Mouse (Mus musculus): ENCODE measurements around the gene Ngf.

Ngf gene

GRCm38 (mm10) chr3:102507666-102508260 is 38.0 kb downstream of the Ngf start:
- DNase-seq (ENCODE audit: low read depth, low spot score) = no peak

GRCm38 (mm10) chr3:102508455-102508854 is 38.7 kb downstream of the Ngf start:
- DNase-seq (ENCODE audit: low read depth, low spot score) = no peak

- no peak for DNase-seq (ENCODE audit: low read depth, low spot score)
Observed at GRCm38 (mm10) chr3:102509601-102510000, 39.9 kb downstream of the Ngf start.

GRCm38 (mm10) chr3:102516937-102517336 is 47.2 kb downstream of the Ngf start:
- no peak for DNase-seq (ENCODE audit: low read depth, low spot score)

- no peak for DNase-seq (ENCODE audit: low read depth, low spot score)
Observed at GRCm38 (mm10) chr3:102521061-102521460, 51.3 kb downstream of the Ngf start.

GRCm38 (mm10) chr3:102523711-102524110 is 54.0 kb downstream of the Ngf start:
- no peak for DNase-seq (ENCODE audit: low read depth, low spot score)

- no peak for DNase-seq (ENCODE audit: low read depth, low spot score)
Observed at GRCm38 (mm10) chr3:102524951-102525350, 55.2 kb downstream of the Ngf start.

- DNase-seq (ENCODE audit: low read depth, low spot score) = no peak
Observed at GRCm38 (mm10) chr3:102525856-102526255, 56.1 kb downstream of the Ngf start.

- DNase-seq (ENCODE audit: low read depth, low spot score) = no peak
Observed at GRCm38 (mm10) chr3:102526481-102526880, 56.8 kb downstream of the Ngf start.

- DNase-seq (ENCODE audit: low read depth, low spot score) = no peak
Observed at GRCm38 (mm10) chr3:102534744-102535143, 65.0 kb downstream of the Ngf start.

GRCm38 (mm10) chr3:102543646-102544045 is 73.9 kb downstream of the Ngf start:
- no peak for DNase-seq (ENCODE audit: low read depth, low spot score)

GRCm38 (mm10) chr3:102547536-102547935 is 77.8 kb downstream of the Ngf start:
- DNase-seq (ENCODE audit: low read depth, low spot score) = no peak

- no peak for DNase-seq (ENCODE audit: low read depth, low spot score)
Observed at GRCm38 (mm10) chr3:102553935-102554670, 84.4 kb downstream of the Ngf start.

- DNase-seq (ENCODE audit: low read depth, low spot score) = no peak
Observed at GRCm38 (mm10) chr3:102556108-102556507, 86.4 kb downstream of the Ngf start.

- DNase-seq (ENCODE audit: low read depth, low spot score) = no peak
Observed at GRCm38 (mm10) chr3:102556645-102557044, 86.9 kb downstream of the Ngf start.
